Mouse (Mus musculus): Measurements from ENCODE around the gene Gm20838. TPM values are rescaled to one million over a fixed set of nuclear protein-coding genes. Genes with fewer than 3 reads are reported as not detected.

Gene Gm20838
- not detected in 2 replicates for polyA plus RNA-seq (2012; rRNA removed)

DNA sequence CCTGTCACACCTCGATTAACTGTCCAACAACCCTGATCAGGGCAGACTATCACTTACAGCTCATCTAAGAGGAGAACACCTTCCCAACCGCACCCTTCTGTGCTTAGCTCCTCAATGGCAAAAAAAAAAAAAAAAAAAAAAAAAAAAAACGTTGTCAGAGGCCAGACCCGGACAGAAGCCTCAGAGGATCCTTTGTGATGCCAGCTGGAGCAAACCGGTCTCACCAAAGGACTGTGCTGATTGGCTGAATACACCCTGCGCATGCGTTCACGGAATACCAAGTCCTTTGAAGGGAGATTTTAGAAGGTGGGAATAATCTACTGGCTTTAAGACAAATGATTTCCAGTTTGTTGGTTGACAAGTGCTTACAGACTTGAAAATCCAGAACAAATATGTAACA, at the start of gene Gm20838:
Gm20838 (minus strand) TSS at position 101 of the 400 bp plus-strand sequence.

